Mouse (Mus musculus): ENCODE data around the gene Qrfp. TPM values are rescaled to one million over a fixed set of nuclear protein-coding genes. Genes with fewer than 3 reads are reported as not detected.
A peak's percentile ranks its signal among the peaks of the same experiment; 100 is the strongest.

The Qrfp gene
- polyA plus RNA-seq, 1 experiment from 2014 or later, result 0.23 TPM

- H3K9me3 ChIP-seq (replicated peaks), result no peaks in the 10 kb centered on the region
- no peak overlapping the region for H3K4me3 ChIP-seq
- 58% methylated on average over 9 of the region's 9 CpGs for WGBS
- no peak overlapping the region for H3K27ac ChIP-seq
- DNase-seq (ENCODE audit: low spot score), result peak; percentile 66
- H3K4me1 ChIP-seq, result peaks cover 5% of the 10 kb centered on the region; the same call in 1 of the 2 replicates
- peaks cover 99% of the 10 kb centered on the region for H3K36me3 ChIP-seq
- no peaks in the 10 kb centered on the region for H3K27me3 ChIP-seq (ENCODE audit: low read depth, poor library complexity, severe bottlenecking)
These were observed 25.3 kb downstream of the Qrfp start for GRCm38 (mm10) chr2:31785074-31785473.

DNA sequence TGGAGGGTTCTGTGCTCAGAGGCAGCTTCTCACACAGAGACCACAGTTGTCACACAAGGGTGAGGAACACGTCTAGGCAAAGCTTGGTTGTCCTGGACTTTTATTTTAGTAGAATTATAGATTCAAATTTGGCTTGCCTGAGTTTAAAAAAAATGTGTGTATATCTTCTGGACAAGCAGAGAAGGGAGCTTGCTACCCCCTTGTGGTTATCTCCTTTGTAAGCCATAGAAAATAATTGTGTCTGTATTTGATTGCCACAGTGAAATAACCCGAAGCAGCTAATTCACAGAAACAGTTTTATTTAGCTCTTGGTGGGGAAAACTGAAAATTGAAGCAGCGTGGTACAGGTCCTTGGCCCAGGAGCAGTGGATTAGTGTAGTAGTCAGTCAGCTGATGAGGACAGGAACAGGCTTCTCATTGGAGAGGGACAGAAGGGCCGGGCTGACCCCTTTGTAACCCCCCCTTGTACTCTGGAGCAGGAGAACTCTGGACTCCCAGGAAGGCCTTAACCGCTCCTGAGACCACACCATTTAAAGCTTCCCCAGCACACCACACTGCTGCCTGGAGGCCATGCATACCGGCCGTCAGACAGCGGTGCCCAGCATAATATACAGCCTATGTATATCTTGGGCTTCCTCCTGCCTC lies 27.3 kb downstream of the Qrfp start:
- peaks cover 5% of the 10 kb centered on the region; the same call in 1 of the 2 replicates for H3K4me1 ChIP-seq
- H3K27ac ChIP-seq, result no peak overlapping the region
- DNase-seq (ENCODE audit: low spot score), result no peak
- H3K9me3 ChIP-seq (replicated peaks), result no peaks in the 10 kb centered on the region
- 75% methylated on average over 8 of the region's 8 CpGs for WGBS
- H3K27me3 ChIP-seq (ENCODE audit: low read depth, poor library complexity, severe bottlenecking), result no peaks in the 10 kb centered on the region
- no peak overlapping the region for H3K4me3 ChIP-seq
- peaks cover 99% of the 10 kb centered on the region for H3K36me3 ChIP-seq

GRCm38 (mm10) chr2:31779258-31779657 lies 31.1 kb downstream of the Qrfp start:
- Histone ChIP-seq H3K27ac (no peak overlapping the region), H3K4me3 (no peak overlapping the region), H3K27me3 (ENCODE audit: low read depth, poor library complexity, severe bottlenecking) (no peaks in the 10 kb centered on the region), H3K9me3 (replicated peaks) (no peaks in the 10 kb centered on the region), H3K36me3 (peaks cover 99% of the 10 kb centered on the region), H3K4me1 (peaks cover 8% of the 10 kb centered on the region; the same call in 1 of the 2 replicates)
- 95% methylated on average over 2 of the region's 2 CpGs for WGBS
- no peak for DNase-seq (ENCODE audit: low spot score)

DNA sequence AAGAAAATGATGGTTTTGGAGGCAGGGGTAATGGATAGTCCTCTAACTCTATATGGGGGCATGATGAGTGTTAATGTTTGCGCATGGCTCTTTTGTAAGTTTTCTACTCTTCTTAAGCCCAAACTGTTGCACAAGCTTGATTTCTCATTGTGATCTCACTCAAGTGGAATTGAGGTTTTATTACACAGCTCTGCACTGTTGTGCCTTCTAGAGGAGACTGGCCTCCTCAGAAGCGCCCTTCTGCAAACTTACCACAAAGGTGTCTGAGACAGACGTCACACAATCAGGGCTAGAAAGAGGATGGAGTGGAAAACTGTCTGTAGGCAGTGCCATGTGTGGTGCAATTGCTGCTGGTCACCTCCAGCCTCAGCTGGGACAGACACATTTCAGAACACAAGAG lies 33.9 kb downstream of the Qrfp start:
- Histone ChIP-seq H3K9me3 (replicated peaks) (no peaks in the 10 kb centered on the region), H3K4me1 (peaks cover 11% of the 10 kb centered on the region), H3K27ac (no peak overlapping the region), H3K4me3 (no peak overlapping the region), H3K36me3 (peaks cover 84% of the 10 kb centered on the region), H3K27me3 (ENCODE audit: low read depth, poor library complexity, severe bottlenecking) (no peaks in the 10 kb centered on the region)
- WGBS, result 93% methylated on average over 3 of the region's 3 CpGs
- DNase-seq (ENCODE audit: low spot score), result no peak

- peaks cover 56% of the 10 kb centered on the region for H3K4me1 ChIP-seq
- WGBS, result 8% methylated on average over 7 of the region's 7 CpGs
- H3K36me3 ChIP-seq, result peaks cover 43% of the 10 kb centered on the region
- no peaks in the 10 kb centered on the region for H3K9me3 ChIP-seq (replicated peaks)
- DNase-seq (ENCODE audit: low spot score), result peak; percentile 67
- no peaks in the 10 kb centered on the region for H3K27me3 ChIP-seq (ENCODE audit: low read depth, poor library complexity, severe bottlenecking)
- H3K4me3 ChIP-seq, result peak overlapping the region; percentile 11; the same call in 1 of the 2 replicates
- H3K27ac ChIP-seq, result 0 out of 2 replicates have a peak overlapping the region, but pooled peaks have one; percentile 6
These were observed 39.5 kb downstream of the Qrfp start for GRCm38 (mm10) chr2:31770781-31771441.

GRCm38 (mm10) chr2:31769631-31770111 lies 40.7 kb downstream of the Qrfp start:
- Histone ChIP-seq H3K9me3 (replicated peaks) (no peaks in the 10 kb centered on the region), H3K27ac (no peak overlapping the region), H3K36me3 (peaks cover 41% of the 10 kb centered on the region), H3K27me3 (ENCODE audit: low read depth, poor library complexity, severe bottlenecking) (no peaks in the 10 kb centered on the region), H3K4me1 (peaks cover 60% of the 10 kb centered on the region), H3K4me3 (0 out of 2 replicates have a peak overlapping the region, but pooled peaks have one; percentile 11)
- WGBS, result 42% methylated on average over 6 of the region's 6 CpGs
- no peak for DNase-seq (ENCODE audit: low spot score)

DNA sequence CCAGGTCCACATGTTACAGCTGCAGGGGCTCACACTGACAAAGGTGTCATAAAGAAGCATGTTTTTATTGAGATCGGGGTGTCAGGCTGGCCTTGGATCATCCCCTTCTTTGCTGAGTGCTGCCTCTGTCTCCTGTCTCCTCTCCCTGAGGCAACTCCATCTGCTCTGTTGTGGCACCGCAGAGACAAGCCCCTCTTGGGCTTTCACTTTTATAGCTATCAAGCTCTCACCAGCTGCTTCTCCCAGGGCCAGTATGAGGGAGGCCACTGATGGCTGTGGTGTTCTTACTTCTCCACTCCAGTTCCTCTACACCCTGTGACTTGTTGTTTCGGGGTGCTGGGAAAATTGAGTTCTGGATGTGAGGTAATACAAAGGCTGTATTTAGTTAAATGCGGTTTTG lies 41.3 kb downstream of the Qrfp start:
- no peak overlapping the region for H3K4me3 ChIP-seq
- 48% methylated on average over 4 of the region's 4 CpGs for WGBS
- H3K27me3 ChIP-seq (ENCODE audit: low read depth, poor library complexity, severe bottlenecking), result no peaks in the 10 kb centered on the region
- H3K9me3 ChIP-seq (replicated peaks), result no peaks in the 10 kb centered on the region
- H3K27ac ChIP-seq, result no peak overlapping the region; the same call in 1 of the 2 replicates
- H3K4me1 ChIP-seq, result peaks cover 61% of the 10 kb centered on the region
- no peak for DNase-seq (ENCODE audit: low spot score)
- H3K36me3 ChIP-seq, result peaks cover 39% of the 10 kb centered on the region

DNA sequence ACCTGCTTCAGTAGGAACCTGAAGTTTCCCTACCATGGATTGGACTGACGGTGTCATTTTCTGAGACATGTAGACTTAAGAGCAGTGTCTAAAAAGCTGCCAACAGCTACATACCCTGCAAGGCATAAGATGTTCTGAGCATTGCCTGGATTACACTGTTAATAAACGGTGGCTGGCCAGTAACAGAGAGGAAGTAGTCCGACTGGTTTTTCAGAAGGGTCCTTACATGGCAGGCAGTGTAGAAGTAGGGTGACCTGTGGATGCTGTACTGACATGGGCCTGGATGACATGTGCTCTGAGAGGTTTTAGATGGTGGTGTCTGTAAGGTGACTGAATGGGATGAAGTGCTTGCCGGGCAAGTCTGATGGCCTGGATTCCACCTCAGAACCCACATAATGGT lies 42.6 kb downstream of the Qrfp start:
- Histone ChIP-seq H3K9me3 (replicated peaks) (no peaks in the 10 kb centered on the region), H3K36me3 (peaks cover 34% of the 10 kb centered on the region), H3K4me1 (peaks cover 70% of the 10 kb centered on the region), H3K27me3 (ENCODE audit: low read depth, poor library complexity, severe bottlenecking) (no peaks in the 10 kb centered on the region), H3K27ac (no peak overlapping the region), H3K4me3 (no peak overlapping the region)
- WGBS, result 80% methylated on average over 4 of the region's 4 CpGs
- no peak for DNase-seq (ENCODE audit: low spot score)

GRCm38 (mm10) chr2:31767104-31767503 lies 43.3 kb downstream of the Qrfp start:
- H3K36me3 ChIP-seq, result peaks cover 34% of the 10 kb centered on the region
- H3K4me3 ChIP-seq, result no peak overlapping the region
- WGBS, result 94% methylated on average over 6 of the region's 6 CpGs
- H3K27me3 ChIP-seq (ENCODE audit: low read depth, poor library complexity, severe bottlenecking), result no peaks in the 10 kb centered on the region
- no peaks in the 10 kb centered on the region for H3K9me3 ChIP-seq (replicated peaks)
- no peak overlapping the region for H3K27ac ChIP-seq
- DNase-seq (ENCODE audit: low spot score), result no peak
- peaks cover 77% of the 10 kb centered on the region for H3K4me1 ChIP-seq

- H3K4me3 ChIP-seq, result peak overlapping the region; percentile 92; the same call in 1 of the 2 replicates
- no peaks in the 10 kb centered on the region for H3K27me3 ChIP-seq (ENCODE audit: low read depth, poor library complexity, severe bottlenecking)
- H3K9me3 ChIP-seq (replicated peaks), result no peaks in the 10 kb centered on the region
- no peak for DNase-seq (ENCODE audit: low spot score)
- peaks cover 28% of the 10 kb centered on the region for H3K36me3 ChIP-seq
- H3K4me1 ChIP-seq, result peaks cover 55% of the 10 kb centered on the region
- H3K27ac ChIP-seq, result no peak overlapping the region
- 43% methylated on average over 2 of the region's 2 CpGs for WGBS
These were observed 47.1 kb downstream of the Qrfp start for GRCm38 (mm10) chr2:31763271-31763670.

DNA sequence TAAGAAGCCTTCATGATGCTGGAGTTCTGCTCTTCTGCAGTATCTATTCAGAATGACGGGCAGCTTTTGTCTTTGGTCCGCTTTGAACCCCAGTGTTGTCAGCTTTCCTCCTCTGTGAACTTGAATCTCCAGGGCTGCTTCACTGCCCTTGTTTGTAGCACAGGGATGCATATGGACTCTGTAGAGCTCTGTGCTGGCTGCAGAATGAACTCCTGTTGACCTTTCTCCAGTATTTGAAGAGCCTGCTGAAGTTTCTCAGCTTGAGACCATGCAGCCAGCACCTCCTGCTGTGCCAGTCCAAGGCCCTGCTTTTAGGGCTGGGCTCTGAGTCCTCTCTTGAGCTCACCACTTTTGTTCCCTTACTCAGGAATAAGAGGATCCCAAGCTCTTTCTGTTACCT lies 47.5 kb downstream of the Qrfp start:
- 30% methylated on average over 2 of the region's 2 CpGs for WGBS
- DNase-seq (ENCODE audit: low spot score), result no peak
- H3K27me3 ChIP-seq (ENCODE audit: low read depth, poor library complexity, severe bottlenecking), result no peaks in the 10 kb centered on the region
- H3K27ac ChIP-seq, result no peak overlapping the region
- no peaks in the 10 kb centered on the region for H3K9me3 ChIP-seq (replicated peaks)
- peaks cover 53% of the 10 kb centered on the region for H3K4me1 ChIP-seq
- peak overlapping the region; percentile 92 for H3K4me3 ChIP-seq
- peaks cover 28% of the 10 kb centered on the region for H3K36me3 ChIP-seq

DNA sequence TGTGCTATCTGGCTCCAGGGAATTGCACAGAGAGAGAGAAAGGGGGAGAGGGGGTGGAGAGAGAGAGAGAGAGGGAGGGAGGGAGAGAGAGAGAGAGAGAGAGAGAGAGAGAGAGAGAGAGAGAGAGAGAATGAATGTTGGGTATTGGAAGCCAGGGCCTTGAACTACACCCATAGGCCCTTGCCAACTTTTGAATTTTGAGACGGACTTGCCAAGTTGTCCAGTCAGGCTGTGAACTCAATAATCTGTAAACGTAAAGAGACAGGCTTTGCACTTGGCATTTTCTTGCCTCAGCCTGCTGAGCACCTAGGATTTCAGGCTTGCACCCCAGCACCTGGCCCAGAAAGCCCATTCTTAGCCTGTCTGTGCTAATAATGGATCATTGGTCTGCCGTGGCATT lies 48.2 kb downstream of the Qrfp start:
- Histone ChIP-seq H3K36me3 (peaks cover 26% of the 10 kb centered on the region), H3K4me1 (peaks cover 53% of the 10 kb centered on the region), H3K27me3 (ENCODE audit: low read depth, poor library complexity, severe bottlenecking) (no peaks in the 10 kb centered on the region), H3K9me3 (replicated peaks) (no peaks in the 10 kb centered on the region), H3K27ac (peak overlapping the region; percentile 100; the same call in 1 of the 2 replicates), H3K4me3 (peak overlapping the region; percentile 92)
- 59% methylated on average over 3 of the region's 3 CpGs for WGBS
- no peak for DNase-seq (ENCODE audit: low spot score)

DNA sequence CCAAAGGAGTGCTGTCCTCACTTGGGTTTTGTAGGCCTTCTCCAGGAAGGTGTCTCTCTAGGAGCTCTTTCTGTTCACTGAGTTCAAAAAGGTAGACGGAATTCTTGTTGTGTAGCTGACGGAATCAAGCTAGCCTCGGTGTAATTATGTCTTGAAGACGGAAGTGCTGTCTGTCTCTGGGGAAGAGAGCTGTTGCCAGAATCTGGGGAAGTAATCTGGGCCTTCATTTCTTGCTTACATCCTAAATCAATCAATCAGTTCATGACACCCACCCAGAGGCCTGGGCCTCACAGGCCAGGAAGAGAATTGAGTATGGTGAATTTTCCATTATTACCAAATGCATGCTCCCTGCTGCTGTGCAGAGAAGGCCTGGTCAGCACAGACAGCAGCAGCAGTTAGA lies 48.8 kb downstream of the Qrfp start:
- Histone ChIP-seq H3K36me3 (peaks cover 24% of the 10 kb centered on the region), H3K27me3 (ENCODE audit: low read depth, poor library complexity, severe bottlenecking) (no peaks in the 10 kb centered on the region), H3K4me3 (peak overlapping the region; percentile 92), H3K4me1 (peaks cover 54% of the 10 kb centered on the region), H3K27ac (peak overlapping the region; percentile 100), H3K9me3 (replicated peaks) (no peaks in the 10 kb centered on the region)
- DNase-seq (ENCODE audit: low spot score), result no peak
- 3% methylated on average over 4 of the region's 4 CpGs for WGBS

All from limb, embryonic 10.5 days (tissue).